Mouse (Mus musculus): ENCODE measurements around the gene Sync.

Gene Sync

DNA sequence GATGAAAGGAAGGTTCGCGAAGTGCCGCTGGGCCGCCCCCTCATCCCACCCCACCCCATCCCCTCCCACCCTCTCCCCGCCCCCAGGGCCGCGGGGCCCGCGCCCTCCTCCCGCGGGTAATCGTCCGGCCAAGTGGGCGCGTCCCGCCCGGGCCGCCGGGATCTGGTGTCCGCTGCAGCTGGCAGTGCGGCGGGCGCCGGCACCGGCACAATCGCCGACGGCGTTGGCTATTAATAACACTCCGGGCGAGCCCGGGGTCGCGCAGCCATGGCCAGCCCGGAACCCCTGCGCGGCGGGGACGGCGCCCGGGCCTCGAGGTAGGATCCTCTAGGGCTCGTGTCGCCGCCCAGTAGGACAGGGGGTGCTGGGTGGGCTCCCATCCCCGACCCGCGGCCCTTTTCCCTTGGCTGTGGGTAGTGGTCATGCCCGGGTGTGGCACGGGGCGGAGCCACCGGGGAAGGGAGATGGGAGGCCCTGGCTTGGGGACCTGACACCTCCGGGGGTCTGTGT, at the start of gene Sync:
Gene Sync, plus strand, starts transcription at position 146 of the 510 bp plus-strand sequence.
- DNase-seq (ENCODE audit: extremely low read depth, insufficient read length, low spot score) = peak; percentile 70

DNA sequence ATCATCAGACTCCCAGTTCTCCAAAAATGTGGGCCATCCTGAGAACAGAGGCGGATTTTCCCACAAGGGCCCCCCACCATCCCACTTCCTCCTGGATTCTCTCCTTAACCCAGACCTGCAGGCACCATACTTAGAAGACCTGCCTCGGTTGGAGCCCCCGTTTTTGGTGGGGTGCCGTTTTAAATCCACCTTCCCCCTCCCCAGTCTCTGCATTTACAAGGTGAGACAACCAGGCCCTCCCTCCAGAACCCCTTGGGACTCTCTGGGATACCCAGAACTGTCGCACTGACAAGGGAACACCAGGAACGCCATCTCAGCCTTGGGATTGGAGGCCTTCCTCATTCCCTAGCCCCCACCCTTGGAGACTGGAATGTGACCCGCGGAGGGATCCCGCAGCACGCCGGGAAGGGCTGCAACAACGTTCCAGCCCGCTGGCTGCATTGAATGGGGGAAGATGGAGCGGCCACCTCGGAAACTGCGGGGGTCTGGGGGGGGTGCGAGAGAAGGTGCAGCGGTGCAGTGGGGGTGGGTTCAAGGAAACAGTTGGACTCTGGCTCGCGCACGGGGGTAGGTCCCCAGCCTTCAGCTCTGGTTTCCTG, 49.5 kb upstream of the Sync start:
- DNase-seq (ENCODE audit: extremely low read depth, insufficient read length, low spot score) = no peak

DNA sequence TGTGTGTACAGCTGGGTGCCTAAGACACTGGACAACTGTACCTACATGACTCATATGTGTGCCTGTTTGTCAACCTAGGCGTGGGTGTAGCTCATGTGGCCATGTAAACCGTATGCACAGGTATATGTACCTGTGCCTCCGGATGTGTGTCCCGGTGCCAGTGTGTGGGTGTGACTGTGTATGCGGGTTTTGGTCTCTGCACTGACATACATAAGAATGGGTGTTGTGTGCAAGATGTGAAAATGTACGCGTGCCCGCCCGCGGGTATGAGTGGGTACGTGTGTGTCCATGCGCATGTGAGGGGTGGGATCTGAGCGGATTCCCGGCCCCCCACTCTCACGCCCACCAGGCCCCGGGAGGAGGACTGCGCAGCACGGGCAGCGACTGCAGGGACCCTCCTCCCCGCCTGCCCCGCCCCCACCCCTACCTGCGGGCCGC, 48.8 kb upstream of the Sync start:
- DNase-seq (ENCODE audit: extremely low read depth, insufficient read length, low spot score) = no peak

DNA sequence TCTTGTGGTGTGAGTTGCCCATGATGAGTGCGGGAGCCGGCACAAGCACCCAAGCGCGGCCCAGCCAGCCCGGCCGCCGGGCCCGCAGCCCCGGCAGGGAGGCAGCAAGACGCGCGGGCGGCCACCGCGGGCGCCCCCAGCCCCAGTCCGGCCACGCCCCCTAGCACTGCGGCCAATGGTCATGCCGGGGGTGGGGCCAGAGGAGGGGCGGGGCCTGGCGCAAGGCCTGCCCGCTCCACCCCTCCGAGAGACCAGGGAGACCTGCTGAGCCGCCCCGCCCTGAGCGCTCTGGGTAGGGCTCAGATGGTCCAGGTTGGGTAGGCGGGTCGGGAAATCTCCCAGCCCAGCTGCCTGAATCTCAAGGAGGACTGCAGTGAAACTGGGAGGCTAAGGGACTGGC, 48.3 kb upstream of the Sync start:
- no peak for DNase-seq (ENCODE audit: extremely low read depth, insufficient read length, low spot score)

DNA sequence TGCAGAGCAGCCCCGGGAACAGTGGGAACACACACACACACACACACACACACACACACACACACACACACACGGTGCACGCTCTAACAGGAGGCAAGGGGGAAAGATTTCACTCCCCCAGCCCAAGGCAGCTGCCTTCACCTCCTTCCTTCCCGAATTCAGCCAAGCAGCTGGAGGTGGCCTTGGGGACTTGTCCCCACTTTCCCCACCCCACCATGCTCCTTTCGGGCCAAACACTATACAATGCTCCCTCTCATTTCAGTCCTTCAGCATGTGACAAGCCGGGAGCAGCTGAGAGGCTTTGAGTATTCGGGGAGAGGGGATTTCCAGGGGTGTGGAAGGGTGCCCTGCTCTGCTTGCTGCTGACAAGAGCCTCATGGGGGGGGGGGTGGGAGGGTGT, 45.5 kb upstream of the Sync start:
- DNase-seq (ENCODE audit: extremely low read depth, insufficient read length, low spot score) = no peak

DNA sequence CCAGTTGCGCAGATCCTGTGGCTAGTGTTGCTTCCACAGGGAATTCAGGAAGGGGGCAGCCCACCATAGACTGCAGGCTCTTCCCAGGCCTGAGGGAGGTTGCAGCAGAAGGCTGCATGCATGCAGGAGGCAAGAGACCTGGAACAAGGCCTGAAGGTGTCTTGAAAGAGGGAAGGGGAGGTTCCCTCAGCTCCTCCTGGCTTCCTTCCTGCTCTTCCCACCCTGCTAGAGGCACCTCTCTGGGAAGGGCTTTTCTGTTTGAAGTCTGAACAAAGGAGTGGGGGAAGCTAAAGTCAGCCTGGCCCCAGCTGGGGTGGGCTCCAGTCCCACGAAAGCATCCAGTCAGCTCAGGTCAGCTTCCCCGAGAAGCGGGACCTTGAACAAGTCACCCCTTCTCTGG, 45.1 kb upstream of the Sync start:
- DNase-seq (ENCODE audit: extremely low read depth, insufficient read length, low spot score) = no peak

DNA sequence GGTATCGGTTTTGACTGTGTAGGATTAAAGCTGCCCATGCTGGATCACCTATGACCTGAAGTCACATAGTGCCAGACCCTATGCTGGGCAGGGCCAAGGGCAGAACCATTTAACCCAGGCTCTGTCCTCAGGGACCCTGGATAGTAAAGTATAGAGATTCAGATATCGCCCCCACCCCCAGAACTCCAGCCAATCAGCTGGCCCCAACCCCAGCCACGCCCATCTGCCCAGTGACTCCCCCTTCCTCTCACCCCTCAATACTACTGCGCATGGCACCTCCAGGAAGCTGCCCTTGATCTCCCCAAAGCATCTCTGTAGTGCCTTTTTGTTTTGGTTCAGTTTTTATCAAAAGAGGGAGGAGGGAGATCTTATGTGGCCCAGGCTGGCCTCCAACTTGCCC, 44.7 kb upstream of the Sync start:
- no peak for DNase-seq (ENCODE audit: extremely low read depth, insufficient read length, low spot score)

DNA sequence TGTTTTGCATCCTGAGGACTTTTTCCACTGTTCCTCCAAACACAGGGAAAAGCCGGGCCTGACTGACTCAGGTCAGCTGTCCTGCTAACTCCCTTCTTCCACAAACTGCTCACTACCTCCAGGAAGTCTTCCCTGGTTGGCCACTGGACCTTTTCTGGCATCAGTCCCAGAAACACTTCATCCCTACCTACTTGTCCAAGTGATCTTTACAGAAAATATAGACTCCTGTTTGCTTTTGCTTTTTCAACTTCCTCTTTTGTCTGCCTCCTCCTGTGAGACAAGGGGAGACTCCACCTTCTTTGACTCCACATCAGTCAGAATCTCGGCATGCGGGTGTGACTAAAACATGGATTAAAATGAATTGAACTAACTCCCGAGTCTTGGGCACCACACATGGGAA, 42.6 kb upstream of the Sync start:
- DNase-seq (ENCODE audit: extremely low read depth, insufficient read length, low spot score) = no peak

DNA sequence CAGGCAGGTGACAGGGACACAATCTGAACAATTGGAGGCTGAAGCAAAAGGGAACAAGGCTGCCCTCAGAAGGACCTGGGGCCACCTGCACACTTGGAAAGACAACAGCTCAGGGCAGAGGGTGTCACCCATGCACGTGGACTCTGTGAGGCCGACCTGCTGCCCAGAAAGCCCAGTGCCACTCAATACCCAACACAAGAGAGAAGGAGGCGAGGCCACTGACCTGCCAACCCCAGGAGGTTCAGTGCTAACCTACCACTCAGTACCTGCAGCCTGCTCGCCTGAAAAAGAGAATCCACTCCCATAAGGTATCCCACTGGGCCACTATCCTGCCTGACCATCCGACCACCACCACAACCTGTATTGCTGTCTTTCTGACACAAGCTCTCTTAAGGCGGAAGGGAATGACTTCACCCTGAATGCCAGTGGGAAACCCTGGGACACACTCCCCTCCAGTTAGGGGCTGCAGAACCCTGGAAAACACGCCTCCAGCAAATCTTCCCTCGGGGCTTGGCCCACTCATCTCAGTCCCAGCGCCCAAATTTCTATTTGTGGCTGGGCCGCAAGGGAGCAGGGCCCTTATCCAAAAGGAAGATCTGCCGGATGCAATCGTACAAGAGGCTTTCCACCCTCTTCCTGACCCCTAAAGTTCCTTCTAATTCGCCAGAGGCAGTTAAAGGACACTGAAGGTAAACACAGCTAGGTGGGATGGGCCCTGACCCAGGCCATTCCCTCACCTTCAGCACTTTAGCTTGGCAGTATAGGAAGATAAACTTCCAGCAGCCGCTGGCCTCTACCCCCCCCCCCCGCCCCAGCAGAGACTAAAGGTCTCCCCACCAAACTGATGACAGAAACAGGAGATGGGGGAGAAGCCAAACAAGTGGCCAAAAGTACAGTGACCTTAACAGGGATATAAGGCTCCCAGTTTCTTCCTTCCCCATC, 40.8 kb upstream of the Sync start:
- no peak for DNase-seq (ENCODE audit: extremely low read depth, insufficient read length, low spot score)

DNA sequence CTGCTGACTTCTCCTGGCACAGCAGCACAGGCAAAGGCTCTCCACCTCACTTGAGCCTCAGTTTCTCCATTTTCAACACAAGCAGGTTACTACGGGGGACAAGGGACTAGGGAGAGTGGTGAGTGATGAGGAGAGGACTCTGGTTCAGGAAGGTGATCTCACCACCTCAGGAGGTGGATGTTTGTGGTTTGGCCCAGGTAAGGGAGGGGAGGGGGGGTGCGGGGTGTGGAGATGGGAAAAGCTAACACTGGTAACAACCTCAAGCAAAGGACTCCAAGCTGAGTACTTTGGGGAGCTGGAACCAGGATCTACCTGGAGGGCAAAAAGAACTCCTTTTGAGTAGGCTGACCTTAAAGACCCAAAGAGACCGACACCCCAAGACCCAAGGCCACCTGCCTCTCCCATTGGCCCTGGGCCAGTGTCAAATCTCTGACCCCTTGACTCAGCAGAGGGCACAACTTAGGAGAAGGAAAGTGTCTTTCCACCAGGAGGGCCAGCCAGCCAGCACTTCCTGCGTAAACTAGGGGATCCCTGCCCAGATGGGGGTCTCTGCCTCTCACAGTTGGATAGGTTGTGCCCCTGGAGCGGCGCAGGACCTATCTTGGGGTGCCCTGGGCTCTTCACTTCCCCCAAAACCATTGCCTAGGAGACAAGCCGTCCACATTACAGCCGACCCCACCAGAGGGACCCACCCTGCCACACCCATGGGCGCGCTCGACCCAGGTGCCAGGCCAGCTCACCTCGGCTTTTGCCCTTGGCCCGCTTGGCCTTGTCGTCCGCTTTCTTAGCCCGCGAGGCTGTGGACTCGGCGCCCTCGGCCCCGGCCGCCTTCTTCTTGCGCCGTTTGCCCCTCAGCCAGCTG, 39.8 kb upstream of the Sync start:
- no peak for DNase-seq (ENCODE audit: extremely low read depth, insufficient read length, low spot score)

DNA sequence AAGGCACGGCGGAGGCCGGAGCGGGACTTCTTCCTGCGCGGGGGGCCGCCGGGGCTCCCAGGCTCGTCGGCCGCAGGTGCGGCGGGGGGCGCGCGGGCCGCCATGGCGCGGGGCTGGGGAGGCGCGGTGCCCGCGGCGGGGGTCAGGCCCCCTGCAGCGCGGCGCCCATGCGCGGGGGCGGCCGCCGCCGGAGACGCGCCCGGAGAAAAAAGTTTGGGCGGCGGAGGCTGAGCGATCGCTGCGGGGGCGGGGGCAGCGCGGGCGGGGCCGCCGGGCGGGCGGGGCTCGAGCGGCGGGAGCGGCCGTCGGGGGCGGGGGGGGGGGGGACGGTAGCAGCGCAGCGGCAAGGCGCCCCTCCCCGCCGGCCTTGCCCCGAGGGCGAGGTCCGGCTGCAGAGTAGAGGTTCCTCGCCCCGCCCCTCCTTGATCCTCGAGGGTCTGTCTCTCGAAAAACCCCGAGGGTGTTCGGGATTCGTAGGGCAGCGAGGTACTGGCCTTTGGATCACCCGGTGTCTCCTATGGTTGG, 39.1 kb upstream of the Sync start:
- no peak for DNase-seq (ENCODE audit: extremely low read depth, insufficient read length, low spot score)

DNA sequence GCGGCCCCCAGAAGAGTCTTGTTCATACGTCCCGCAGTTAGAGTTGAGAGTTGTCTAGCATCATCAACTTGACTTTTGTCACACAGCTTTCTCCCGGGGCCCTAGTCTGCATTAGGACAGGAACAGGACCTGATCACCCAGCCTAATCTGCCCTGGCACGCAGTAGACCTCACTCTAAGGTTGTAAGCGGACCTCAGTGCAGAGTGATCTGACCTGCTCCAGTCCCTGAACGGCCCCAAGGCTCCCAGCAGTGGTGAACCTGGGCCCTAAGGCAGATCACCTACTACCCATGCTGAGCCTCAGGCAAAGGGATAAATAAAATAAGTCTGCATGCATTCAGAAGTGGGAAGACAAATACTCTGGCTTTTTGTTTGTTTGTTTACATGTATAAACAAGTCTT, 38.1 kb upstream of the Sync start:
- no peak for DNase-seq (ENCODE audit: extremely low read depth, insufficient read length, low spot score)

DNA sequence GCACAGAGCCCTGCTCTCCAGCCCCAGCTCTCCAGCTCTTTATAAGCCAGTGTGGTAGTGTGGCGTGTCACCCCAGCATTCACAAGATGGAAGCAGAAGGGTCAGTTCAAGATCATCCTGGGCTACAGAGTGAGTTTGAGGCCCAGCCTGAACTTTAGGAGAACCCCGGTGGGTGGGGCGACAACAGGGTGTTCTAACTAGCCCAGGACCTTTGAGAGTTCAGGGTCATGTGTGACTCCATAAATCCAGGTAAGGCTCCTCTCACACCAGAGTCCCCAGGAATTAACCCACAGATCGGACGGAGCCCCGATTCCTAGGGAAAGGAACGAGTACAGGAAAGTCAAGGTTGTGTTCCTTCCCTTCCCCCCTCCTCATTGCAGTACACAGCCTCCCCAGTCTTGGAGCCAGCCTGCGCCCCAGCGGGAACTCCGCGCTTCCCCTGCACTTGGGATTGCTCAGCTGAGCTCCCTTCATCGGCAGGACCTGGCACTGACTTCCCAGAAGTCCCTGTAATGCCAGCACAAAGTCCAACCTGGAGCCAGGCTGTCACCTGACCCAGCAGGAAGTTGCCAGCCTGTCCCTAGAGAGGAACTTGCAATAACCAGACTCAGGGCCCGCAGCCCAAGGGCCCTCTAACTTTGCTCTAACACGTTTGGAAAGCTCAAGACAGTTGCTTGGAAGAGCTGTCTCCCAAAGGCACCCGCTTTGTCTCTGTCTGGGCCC, 36.5 kb upstream of the Sync start:
- no peak for DNase-seq (ENCODE audit: extremely low read depth, insufficient read length, low spot score)

DNA sequence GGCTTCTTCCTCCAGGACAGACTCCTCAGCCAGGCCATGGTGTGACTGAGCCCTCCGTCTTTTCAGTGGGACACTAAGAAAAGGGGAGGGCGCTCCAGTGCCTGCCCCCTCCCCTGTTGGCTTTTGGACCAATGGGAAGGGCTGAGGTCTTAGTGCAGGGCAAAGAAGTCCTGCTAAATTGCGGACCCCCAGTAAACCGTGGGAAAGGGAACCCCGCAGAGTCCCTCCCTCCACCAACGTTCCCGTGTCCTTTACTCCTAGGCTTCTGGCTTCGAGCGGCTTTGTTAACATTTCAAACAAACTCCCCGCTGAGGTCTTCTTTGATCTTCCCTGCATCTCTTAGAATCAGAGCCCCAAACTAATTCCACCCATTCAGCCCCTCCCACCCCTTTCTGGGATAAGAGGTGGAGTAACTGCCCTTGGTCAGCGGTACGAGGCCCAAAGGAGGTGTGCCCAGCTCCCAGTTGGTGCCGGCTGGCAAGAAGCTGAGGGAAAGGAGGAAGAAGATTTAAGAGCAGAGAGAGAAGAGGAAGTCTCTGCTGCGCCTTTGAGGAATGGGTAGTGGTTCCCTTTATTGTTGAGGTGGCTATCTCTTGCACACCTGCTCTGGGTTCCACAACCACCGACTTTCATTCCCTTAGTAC, 35.8 kb upstream of the Sync start:
- no peak for DNase-seq (ENCODE audit: extremely low read depth, insufficient read length, low spot score)

DNA sequence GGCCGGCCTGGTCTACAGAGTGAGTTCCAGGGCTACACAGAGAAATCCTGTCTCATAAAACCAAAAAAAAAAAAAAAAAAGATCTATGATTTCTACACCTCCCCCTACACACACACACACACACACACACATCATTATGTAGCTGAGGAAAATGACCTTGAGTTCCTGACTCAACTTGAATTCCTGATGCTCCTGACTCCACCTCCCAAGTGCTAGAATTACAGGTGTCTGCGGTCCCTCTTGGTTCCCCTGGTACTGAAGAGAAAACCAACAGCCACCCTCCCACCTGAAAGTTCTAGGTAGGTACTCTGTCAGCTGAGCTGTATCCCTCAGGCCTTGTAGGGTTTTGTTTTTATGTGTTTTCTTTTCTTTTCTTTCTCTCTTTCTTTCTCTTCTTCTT, 34.9 kb upstream of the Sync start:
- DNase-seq (ENCODE audit: extremely low read depth, insufficient read length, low spot score) = no peak

DNA sequence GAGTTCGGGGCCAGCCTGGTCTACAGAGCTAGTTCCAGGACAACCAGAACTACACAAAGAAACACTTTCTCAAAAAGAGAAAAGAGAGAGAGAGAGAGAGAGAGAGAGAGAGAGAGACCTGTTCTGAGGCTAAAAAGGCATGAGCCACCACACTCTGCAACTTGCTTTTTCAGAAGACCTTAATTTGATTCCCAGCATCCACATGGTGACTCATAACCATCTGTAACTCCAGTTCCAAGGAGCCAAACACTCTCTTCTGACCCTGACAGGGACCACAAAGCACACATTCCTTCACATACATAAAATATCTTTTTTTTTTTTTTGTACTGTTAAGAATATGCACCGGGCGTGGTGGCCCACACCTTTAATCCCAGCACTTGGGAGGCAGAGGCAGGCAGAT, 32.8 kb upstream of the Sync start:
- no peak for DNase-seq (ENCODE audit: extremely low read depth, insufficient read length, low spot score)

DNA sequence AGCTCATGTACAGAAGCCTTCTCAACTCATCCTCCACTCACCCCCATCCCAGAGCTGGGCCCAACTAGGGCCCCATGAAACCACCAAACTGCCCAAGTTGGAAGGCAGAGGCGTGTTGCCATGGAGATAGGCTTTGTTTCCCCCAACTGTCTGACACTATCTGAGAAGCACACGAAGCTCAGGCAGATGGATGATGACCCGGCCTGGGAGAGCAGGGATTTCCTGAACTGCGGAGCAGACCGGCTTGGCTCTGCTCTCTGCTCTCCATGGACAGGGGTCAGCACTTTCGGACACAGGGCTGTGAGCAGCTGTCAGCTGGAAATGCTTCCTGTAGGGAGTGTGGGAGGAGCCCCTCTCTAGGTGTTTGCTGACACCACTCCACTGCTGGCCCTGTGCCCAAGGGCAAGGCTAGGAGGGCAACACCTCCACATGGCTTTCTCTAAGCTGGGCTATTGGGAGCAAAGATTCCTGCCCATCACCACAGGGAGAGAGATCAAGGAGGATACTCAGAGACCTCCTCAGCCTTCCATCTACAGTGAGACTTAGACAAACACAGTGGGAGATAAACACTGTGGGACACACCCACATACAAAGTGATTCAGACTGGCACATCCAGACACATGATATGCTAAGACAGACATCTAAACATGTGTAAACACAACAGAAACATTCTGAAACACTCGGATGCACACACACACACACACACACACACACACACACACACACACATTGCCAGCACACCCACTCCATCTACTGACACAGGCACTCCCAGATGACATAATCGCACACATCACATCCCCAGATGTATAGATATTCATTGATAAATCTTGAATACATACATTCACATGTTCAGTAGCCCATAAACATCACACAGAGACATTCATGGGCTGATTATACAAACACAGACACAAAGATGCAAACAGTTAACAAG, 30.7 kb upstream of the Sync start:
- DNase-seq (ENCODE audit: extremely low read depth, insufficient read length, low spot score) = no peak

DNA sequence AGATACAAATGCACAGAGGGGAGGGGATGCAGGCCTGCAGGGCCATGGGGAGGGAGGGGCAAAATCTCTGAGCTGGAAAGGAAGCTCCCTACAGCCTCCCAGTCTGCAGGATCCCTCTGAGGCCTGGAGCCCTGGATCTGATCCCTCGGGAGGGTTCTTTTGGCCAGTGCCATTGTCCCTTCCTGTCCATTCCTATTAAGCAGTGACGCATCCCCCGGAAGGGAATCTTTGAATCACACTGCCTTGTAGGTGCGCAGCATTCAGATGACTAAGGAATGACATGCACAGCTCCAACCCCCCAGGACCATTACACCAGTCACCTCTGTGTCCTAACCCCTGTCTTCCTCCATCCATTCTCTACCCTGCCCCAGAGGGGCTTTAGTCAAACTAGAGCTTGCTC, 28.3 kb upstream of the Sync start:
- DNase-seq (ENCODE audit: extremely low read depth, insufficient read length, low spot score) = peak; percentile 78

DNA sequence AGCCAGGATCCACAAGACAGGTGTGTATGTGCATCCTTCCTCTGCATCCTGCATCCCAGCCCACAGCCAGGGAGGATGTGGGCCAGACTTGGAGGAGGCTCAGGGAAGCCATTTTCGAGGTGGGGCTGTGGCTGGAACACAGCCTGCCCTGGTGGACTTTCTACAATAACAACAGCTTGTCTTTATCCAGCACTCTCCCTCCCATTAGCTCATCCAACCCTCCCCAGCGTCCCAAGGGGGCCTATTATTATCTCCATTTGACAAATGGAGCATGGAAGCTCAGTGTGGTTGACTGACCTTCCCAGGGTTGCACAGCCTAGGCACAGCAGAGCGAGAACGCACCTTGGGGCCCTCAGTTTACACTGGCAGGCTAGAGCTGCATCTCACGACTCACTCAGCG, 26.7 kb upstream of the Sync start:
- no peak for DNase-seq (ENCODE audit: extremely low read depth, insufficient read length, low spot score)

All from 3134 (cell line).